Mouse (Mus musculus) kidney, embryonic 14.5 days (tissue): ENCODE results near the gene Cbx5. TPM values are rescaled to one million over a fixed set of nuclear protein-coding genes. Genes with fewer than 3 reads are reported as not detected.
A peak's percentile ranks its signal among the peaks of the same experiment; 100 is the strongest.

Experiments used
- ATAC-seq: fragments of 200-750 bp; cut with Nextera tagmentation; 2 replicates; pipeline ENCODE4 v1.8.0; 2017; ENCODE audit warnings: moderate number of reproducible peaks, mild to moderate bottlenecking, moderate TSS enrichment, moderate library complexity; ENCODE audit not compliant: low FRiP score, low TSS enrichment
- H3K27ac ChIP-seq: fragments of 300-500 bp; sonication (generic); 2 replicates; pipeline ENCODE4 v1.5.1; 2014; ENCODE audit warnings: low read depth, mild to moderate bottlenecking, low read length, moderate library complexity, mixed read lengths
- H3K27me3 ChIP-seq: fragments of 300-500 bp; sonication (generic); 2 replicates; pipeline ENCODE4 v1.6.1; 2014; ENCODE audit warnings: mild to moderate bottlenecking, low read length; ENCODE audit not compliant: control insufficient read depth, insufficient read depth
- H3K36me3 ChIP-seq: fragments of 300-500 bp; sonication (generic); 2 replicates; pipeline ENCODE4 v1.6.1; 2014; ENCODE audit warnings: low read length, mixed read lengths; ENCODE audit not compliant: control insufficient read depth, insufficient read depth
- H3K4me1 ChIP-seq: fragments of 300-500 bp; sonication (generic); 2 replicates; pipeline ENCODE4 v1.6.1; 2014; ENCODE audit warnings: low read length, mixed read lengths; ENCODE audit not compliant: control insufficient read depth, insufficient read depth
- H3K4me2 ChIP-seq: fragments of 300-500 bp; sonication (generic); replicated peaks from 2 replicates; pipeline ENCODE4 v1.6.1; 2014; ENCODE audit warnings: low read depth, mild to moderate bottlenecking, low read length
- H3K4me3 ChIP-seq: fragments of 300-500 bp; sonication (generic); 2 replicates; pipeline ENCODE4 v1.5.1; 2014; ENCODE audit warnings: mild to moderate bottlenecking, low read length
- H3K9ac ChIP-seq: fragments of 300-500 bp; sonication (generic); 2 replicates; pipeline ENCODE4 v1.6.1; 2014; ENCODE audit warnings: low read depth, mild to moderate bottlenecking, low read length, moderate library complexity
- H3K9me3 ChIP-seq: fragments of 300-500 bp; sonication (generic); 2 replicates; pipeline ENCODE4 v1.6.1; 2016; ENCODE audit warnings: low read length; ENCODE audit not compliant: control insufficient read depth
- WGBS: fragments of 180-500 bp; shearing (Covaris S2); extraction: QIAGEN DNeasy Blood & Tissue Kit; methylation state at CpG from one replicate; pipeline ENCODE4 v1.1.7; 2014; 5-methylcytosine and 5-hydroxymethylcytosine counted together
- microRNA counts: library from miRNA; unstranded; fragments of <30 nt; microRNA quantifications from one replicate; lab custom pipeline; 2017
- microRNA-seq: library from miRNA; unstranded; fragments of <30 nt; microRNA quantifications from one replicate; pipeline ENCODE4, GENCODE M21; 2016
- polyA plus RNA-seq: library from polyadenylated mRNA; unstranded; fragments of >200 nt; fragmentation: Nextera tagmentation; extraction: Ambion mirVana; gene quantifications from 2 replicates; pipeline ENCODE4 v1.2.1, GENCODE M21; 2014

Cbx5 gene
- polyA plus RNA-seq, 1 experiment from 2014 or later, result 161 TPM

DNA sequence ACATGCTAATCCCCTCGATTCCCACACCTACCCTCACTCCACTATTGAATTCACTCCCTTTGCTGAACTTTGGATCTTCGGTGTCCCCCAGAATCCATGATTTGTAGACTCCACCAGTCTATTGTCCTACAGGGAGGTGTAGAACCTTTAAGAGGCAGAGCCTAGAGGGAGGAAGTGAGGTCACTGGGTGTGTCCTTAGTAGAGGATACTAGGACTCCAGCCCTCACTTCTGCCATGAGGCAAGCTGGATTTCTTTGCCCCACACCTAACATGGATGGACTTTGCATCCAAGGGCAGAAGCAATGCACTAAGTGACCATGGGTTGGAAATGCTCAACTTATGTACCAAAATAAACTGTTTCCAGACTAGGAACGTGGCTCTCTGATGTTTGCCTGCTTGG, 87.2 kb downstream of the Cbx5 start:
- H3K9ac ChIP-seq, result no peak overlapping the region
- H3K27ac ChIP-seq, result no peak overlapping the region
- H3K4me1 ChIP-seq, result peaks cover 9% of the 10 kb centered on the region; the same call in 1 of the 2 replicates
- no peak for ATAC-seq
- no peak overlapping the region for H3K4me2 ChIP-seq
- H3K9me3 ChIP-seq, result no peaks in the 10 kb centered on the region
- WGBS, result 91% methylated on average over 3 of the region's 3 CpGs
- no peaks in the 10 kb centered on the region; the same call in 1 of the 2 replicates for H3K36me3 ChIP-seq
- no peak overlapping the region for H3K4me3 ChIP-seq
- peaks cover 2% of the 10 kb centered on the region; the same call in 1 of the 2 replicates for H3K27me3 ChIP-seq

DNA sequence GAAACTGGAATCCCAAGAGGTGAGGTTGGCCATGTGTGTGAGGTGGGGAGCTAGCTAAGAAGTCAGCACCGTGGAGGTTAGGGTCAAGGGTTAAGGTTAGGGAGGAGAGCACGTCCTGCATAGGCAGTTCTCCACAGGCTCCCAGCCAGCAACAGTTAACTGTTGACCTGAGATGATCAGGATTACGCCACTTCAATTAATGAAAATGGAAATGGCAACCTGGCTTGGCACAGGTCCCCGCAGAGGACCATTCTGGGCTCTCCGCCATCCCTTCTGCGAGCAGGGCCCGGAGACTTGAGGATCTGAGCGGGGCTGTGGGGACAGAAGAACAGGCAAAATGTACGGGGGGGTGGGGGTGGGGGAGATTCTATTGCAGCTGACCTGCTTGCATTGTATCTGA, 91.8 kb downstream of the Cbx5 start:
- ATAC-seq, result no peak
- no peak overlapping the region for H3K9ac ChIP-seq
- H3K4me3 ChIP-seq, result no peak overlapping the region
- H3K4me2 ChIP-seq, result no peak overlapping the region
- H3K4me1 ChIP-seq, result peaks cover 5% of the 10 kb centered on the region; the same call in 1 of the 2 replicates
- WGBS, result 59% methylated on average over 9 of the region's 9 CpGs
- H3K27ac ChIP-seq, result no peak overlapping the region
- H3K9me3 ChIP-seq, result no peaks in the 10 kb centered on the region
- H3K27me3 ChIP-seq, result peaks cover 11% of the 10 kb centered on the region
- H3K36me3 ChIP-seq, result no peaks in the 10 kb centered on the region

DNA sequence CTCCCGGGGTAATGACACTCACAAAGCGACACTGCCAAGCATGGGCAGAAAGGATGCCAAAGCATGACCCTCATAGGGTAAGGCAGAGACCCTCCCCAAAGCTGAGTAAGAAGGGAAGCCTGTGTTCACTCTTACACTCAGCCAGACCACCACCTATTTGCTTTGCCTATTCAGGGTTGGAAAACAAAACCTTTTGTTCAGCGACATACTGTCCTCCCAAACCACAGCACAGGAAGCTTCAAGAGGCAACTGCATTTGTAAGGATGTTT, 92.3 kb downstream of the Cbx5 start:
- Histone ChIP-seq H3K4me3 (peak overlapping the region; percentile 47; the same call in 1 of the 2 replicates), H3K36me3 (no peaks in the 10 kb centered on the region), H3K9ac (peak overlapping the region; percentile 61; the same call in 1 of the 2 replicates), H3K4me2 (peak overlapping the region; percentile 91), H3K27me3 (peaks cover 11% of the 10 kb centered on the region), H3K9me3 (no peaks in the 10 kb centered on the region), H3K27ac (no peak overlapping the region), H3K4me1 (peaks cover 5% of the 10 kb centered on the region; the same call in 1 of the 2 replicates)
- 26% methylated on average over 3 of the region's 3 CpGs for WGBS
- no peak for ATAC-seq

DNA sequence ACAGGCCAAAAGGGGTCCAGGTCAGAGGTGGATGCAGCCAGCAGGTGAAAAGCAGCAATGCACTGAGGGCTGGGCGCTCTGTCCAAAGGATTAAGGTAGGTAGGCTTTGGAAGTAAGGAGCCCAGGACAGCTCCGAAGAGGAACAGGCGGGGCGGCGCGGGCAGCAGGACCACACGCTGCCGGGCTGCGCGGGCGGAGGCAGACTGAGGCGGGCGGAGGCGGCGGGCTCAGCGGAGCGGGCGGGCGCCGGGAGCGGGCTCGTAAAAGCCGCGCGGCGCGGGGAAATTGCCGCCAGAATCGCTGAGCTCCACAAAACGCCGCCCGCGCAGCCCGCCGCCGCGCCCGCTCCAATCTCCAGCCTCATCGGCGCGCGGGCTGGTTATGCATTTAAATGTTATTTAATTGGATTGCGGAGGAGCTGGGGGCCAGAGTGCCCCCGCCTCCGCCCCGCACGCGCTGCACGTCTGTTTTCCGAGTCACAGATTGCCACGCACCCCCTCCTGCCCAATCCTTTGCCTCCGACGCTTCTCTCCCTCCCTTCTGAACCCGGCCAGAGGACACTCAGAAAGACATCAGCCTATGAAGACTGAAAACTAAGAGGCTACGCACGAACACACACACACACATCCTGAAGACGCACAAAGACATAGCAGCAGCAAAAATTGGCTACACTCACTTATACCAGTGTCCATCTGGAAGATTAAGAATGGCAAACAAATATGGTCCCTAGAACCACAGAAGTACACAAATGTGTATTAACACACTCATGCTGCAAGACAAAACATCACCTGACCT, 92.8 kb downstream of the Cbx5 start:
- H3K4me1 ChIP-seq, result peaks cover 5% of the 10 kb centered on the region; the same call in 1 of the 2 replicates
- no peaks in the 10 kb centered on the region for H3K9me3 ChIP-seq
- ATAC-seq, result peak; percentile 14; the same call in 1 of the 2 replicates
- WGBS, result under 1% methylated on average over 57 of the region's 57 CpGs
- H3K36me3 ChIP-seq, result no peaks in the 10 kb centered on the region
- peak overlapping the region; percentile 47 for H3K4me3 ChIP-seq
- peak overlapping the region; percentile 61 for H3K9ac ChIP-seq
- no peak overlapping the region for H3K27ac ChIP-seq
- peaks cover 11% of the 10 kb centered on the region for H3K27me3 ChIP-seq
- H3K4me2 ChIP-seq, result peak overlapping the region; percentile 91

DNA sequence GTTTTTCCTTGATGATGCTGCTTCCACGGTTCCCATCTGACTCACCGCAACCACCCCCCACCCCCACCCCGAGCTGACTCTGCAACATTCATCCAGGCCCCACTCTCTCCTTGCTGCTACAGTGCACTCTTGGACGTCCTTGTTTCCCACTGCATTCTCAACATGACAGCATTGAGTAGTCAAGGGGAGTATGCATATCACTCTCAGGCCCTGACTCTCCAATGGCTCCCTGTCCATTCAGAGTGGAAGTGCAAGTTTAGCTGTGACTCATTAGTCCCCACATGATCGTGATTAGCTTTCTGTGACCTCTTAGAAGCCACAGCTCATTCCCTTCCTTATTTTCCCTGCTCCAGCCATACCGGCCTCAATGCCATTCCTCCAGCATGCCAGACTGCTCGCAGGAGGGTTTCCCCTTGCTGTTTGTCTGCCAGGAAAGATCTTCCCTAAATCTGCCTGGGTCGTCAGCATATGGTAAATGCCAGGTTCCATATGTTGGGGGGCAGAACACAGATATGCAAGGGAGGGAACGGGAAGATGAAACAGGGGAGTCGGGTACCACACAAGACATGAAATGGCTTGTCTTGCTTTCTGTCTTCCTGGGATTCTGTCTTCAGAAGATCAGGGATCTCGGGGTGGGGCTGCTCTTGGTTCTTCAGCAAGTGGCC, 93.8 kb downstream of the Cbx5 start:
- Histone ChIP-seq H3K4me2 (peak overlapping the region; percentile 91; the same call in 1 of the 2 replicates), H3K9ac (no peak overlapping the region), H3K27me3 (peaks cover 11% of the 10 kb centered on the region), H3K4me1 (peaks cover 5% of the 10 kb centered on the region; the same call in 1 of the 2 replicates), H3K9me3 (no peaks in the 10 kb centered on the region), H3K27ac (no peak overlapping the region), H3K36me3 (no peaks in the 10 kb centered on the region), H3K4me3 (no peak overlapping the region)
- 74% methylated on average over 11 of the region's 11 CpGs for WGBS
- ATAC-seq, result no peak

DNA sequence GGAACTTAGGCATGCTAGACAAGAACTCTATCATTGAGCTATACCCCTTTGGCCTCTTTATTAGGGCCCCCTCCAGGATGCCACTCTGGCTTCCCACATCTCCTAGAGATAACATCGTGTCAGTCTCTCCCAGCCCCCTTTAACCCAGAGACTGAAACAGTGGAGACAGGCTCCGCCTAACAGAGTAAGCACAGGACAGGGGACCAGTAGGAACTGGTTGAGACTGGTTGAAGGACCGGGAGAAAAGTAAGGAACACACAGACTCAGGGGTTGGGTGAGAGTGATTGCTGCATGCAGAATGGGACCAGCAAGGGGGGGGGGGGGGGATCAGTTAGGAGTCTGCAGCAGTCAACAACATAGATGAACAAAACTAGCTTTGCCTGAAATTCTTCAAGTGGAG, 95.4 kb downstream of the Cbx5 start:
- H3K9ac ChIP-seq, result no peak overlapping the region
- H3K27ac ChIP-seq, result no peak overlapping the region
- no peaks in the 10 kb centered on the region for H3K36me3 ChIP-seq
- H3K4me1 ChIP-seq, result peaks cover 5% of the 10 kb centered on the region; the same call in 1 of the 2 replicates
- H3K27me3 ChIP-seq, result peaks cover 11% of the 10 kb centered on the region
- WGBS, result 60% methylated on average over 3 of the region's 3 CpGs
- H3K9me3 ChIP-seq, result no peaks in the 10 kb centered on the region
- H3K4me2 ChIP-seq, result no peak overlapping the region
- no peak for ATAC-seq
- H3K4me3 ChIP-seq, result no peak overlapping the region

MicroRNA genes within 50 kb of the gene (microRNA counts, 519-probe panel; counts per million panel counts)
- 6,406 counts per million, percentile 68 among the panel's probes with 10 or more counts for microRNA mmu-miR-148b (lab: Ali Mortazavi, UCI)

Small RNA genes lying within 50 kb of the gene (microRNA-seq; reads per million reads assigned to microRNA genes)
- gene Mir148b, result 353 reads per million, percentile 70 among the genes with 10 or more reads in this experiment

Other genes starting within 250 kb of the Cbx5 start
- gene Hoxc8, start 249.2 kb downstream of the Cbx5 start, polyA plus RNA-seq, result 12.6 and 13.8 TPM in 2 replicates
- gene Hoxc6, start 241.6 kb downstream of the Cbx5 start, polyA plus RNA-seq, result 12.3 and 16.1 TPM in 2 replicates
- gene Hoxc4, start 220.9 kb downstream of the Cbx5 start, polyA plus RNA-seq, result 7.4 and 8.6 TPM in 2 replicates
- 11.5 and 19.5 TPM in 2 replicates for gene Smug1, start 72.7 kb downstream of the Cbx5 start, polyA plus RNA-seq
- 1,180 and 1,314 TPM in 2 replicates for gene Hnrnpa1, start 616 bp upstream of the Cbx5 start, polyA plus RNA-seq
- 3.1 and 3.9 TPM in 2 replicates for gene Nfe2, start 18.6 kb upstream of the Cbx5 start, polyA plus RNA-seq
- 290 and 322 TPM in 2 replicates for gene Copz1, start 32.9 kb upstream of the Cbx5 start, polyA plus RNA-seq
- 0.47 and 0.69 TPM in 2 replicates for gene Gpr84, start 70.8 kb upstream of the Cbx5 start, polyA plus RNA-seq
- gene Zfp385a, start 100.3 kb upstream of the Cbx5 start, polyA plus RNA-seq, result 12.3 and 18.2 TPM in 2 replicates
- gene Itga5, start 126.9 kb upstream of the Cbx5 start, polyA plus RNA-seq, result 19.6 and 37.4 TPM in 2 replicates
- gene Gtsf1, start 190.7 kb upstream of the Cbx5 start, polyA plus RNA-seq, result not detected in 2 replicates
- gene Gtsf2, start 208.7 kb upstream of the Cbx5 start, polyA plus RNA-seq, result not detected in 2 replicates
- 0.94 and 2.3 TPM in 2 replicates for gene Nckap1l, start 214.0 kb upstream of the Cbx5 start, polyA plus RNA-seq